Mouse (Mus musculus): ENCODE results near the gene Scgb1b19.
"Not testable (repeated sequence)": the region's sequence is repeated elsewhere in the genome, so short reads cannot be mapped to it uniquely, and the experiment has no call there.

Scgb1b19 gene

DNA sequence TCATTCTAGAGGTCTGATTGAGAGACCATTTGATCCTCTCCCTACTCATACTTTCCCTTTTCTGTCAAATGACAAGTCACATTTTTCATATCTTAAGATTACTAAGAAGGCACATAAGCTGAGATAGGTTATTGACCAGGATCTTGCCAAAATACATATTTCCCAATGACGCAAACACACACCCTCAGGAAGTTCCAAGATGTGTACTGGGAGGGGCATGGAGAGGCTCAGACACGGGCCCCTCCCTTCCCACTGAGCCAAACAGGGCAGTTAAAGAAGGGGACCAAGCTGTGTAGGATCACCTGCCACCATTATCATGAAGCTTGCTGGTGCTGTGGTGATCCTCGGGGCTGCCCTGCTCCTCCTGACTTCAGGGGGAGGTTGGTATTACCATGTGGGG, at the start of gene Scgb1b19:
TSS of gene Scgb1b19 (plus strand) at position 301 of the 400 bp plus-strand sequence.
- DNase-seq, result not testable (repeated sequence)

DNA sequence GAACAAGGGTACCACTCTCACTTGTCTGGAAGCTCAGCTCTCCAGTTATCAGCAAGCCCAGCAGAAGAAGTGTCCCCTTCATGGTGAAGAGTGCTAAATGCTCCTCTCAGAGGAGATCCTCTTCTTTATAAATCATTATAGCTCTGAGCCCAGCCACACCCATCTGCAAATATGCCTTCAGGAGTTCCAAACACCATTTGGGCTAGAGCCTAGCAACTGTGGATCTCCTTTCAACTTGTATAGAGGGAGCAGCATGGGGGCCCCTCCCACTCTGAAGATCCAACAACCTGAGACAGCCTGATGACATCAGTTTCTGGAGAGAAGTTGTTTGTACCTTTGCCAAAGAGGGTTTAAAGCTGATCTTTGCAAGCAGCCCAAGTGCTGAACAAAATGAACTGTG, 6.9 kb upstream of the Scgb1b19 start, which contains the start of gene Scgb2b19:
TSS of gene Scgb2b19 (minus strand) at position 101 of the 400 bp plus-strand sequence.
- DNase-seq, result not testable (repeated sequence)

All from kidney, adult 9 months (tissue).